Mouse (Mus musculus) megakaryocyte, adult 5-6 weeks (primary cell): ENCODE results near the gene Gm21974. TPM values are rescaled to one million over a fixed set of nuclear protein-coding genes. Genes with fewer than 3 reads are reported as not detected.
"Not testable (repeated sequence)": the region's sequence is repeated elsewhere in the genome, so short reads cannot be mapped to it uniquely, and the experiment has no call there.

Experiments
- ATAC-seq: 2 replicates; pipeline ENCODE4 v1.8.0; 2016; ENCODE audit warnings: mild to moderate bottlenecking, inconsistent platforms; ENCODE audit not compliant: poor library complexity, severe bottlenecking
- total RNA-seq, 2 experiments: library from RNA; stranded (forward) in 1 of 2; stranded (reverse) in 1 of 2; fragments of 153-499, 151-499 nt in 1 of 2; fragments of 221-1000, 200-1000 nt in 1 of 2; gene quantifications; 2 replicates each; pipeline versions ENCODE4 v1.2.3 to v1.2.4; 2015 to 2017

Gene Gm21974
- not detected in 2 replicates for total RNA-seq (2015)
- not detected in 2 replicates for total RNA-seq (2017)

GRCm38 (mm10) chr7:127895442-127895841, at the start of gene Gm21974, which contains the start of gene Vkorc1:
Gm21974 (minus strand) TSS chr7:127895454.
Vkorc1 (minus strand) TSS chr7:127895617.
- peak; percentile 95 for ATAC-seq

- no peak for ATAC-seq
Observed at GRCm38 (mm10) chr7:127944614-127945013, 49.4 kb upstream of the Gm21974 start.

- not testable (repeated sequence) for ATAC-seq
Observed at GRCm38 (mm10) chr7:127942097-127942496, 46.8 kb upstream of the Gm21974 start.

- ATAC-seq, result no peak
Observed at GRCm38 (mm10) chr7:127936216-127936884, 41.1 kb upstream of the Gm21974 start.

GRCm38 (mm10) chr7:127935748-127936159, 40.5 kb upstream of the Gm21974 start:
- ATAC-seq, result peak; percentile 8; the same call in 1 of the 2 replicates

GRCm38 (mm10) chr7:127935028-127935722, 39.9 kb upstream of the Gm21974 start:
- peak; percentile 100 for ATAC-seq

- no peak for ATAC-seq
Observed at GRCm38 (mm10) chr7:127934075-127934474, 38.8 kb upstream of the Gm21974 start.

GRCm38 (mm10) chr7:127932273-127933031, 37.2 kb upstream of the Gm21974 start:
- ATAC-seq, result no peak

- ATAC-seq, result no peak
Observed at GRCm38 (mm10) chr7:127931351-127932135, 36.3 kb upstream of the Gm21974 start.

GRCm38 (mm10) chr7:127930636-127931035, 35.4 kb upstream of the Gm21974 start:
- ATAC-seq, result no peak

GRCm38 (mm10) chr7:127929923-127930322, 34.7 kb upstream of the Gm21974 start, which contains the start of gene Prss8:
Prss8 (minus strand) TSS chr7:127930104.
- no peak for ATAC-seq

- no peak for ATAC-seq
Observed at GRCm38 (mm10) chr7:127928596-127928995, 33.3 kb upstream of the Gm21974 start.

- ATAC-seq, result no peak
Observed at GRCm38 (mm10) chr7:127927726-127928125, 32.5 kb upstream of the Gm21974 start.

GRCm38 (mm10) chr7:127926846-127927245, 31.6 kb upstream of the Gm21974 start:
- no peak for ATAC-seq

- no peak for ATAC-seq
Observed at GRCm38 (mm10) chr7:127926066-127926465, 30.8 kb upstream of the Gm21974 start.

- no peak for ATAC-seq
Observed at GRCm38 (mm10) chr7:127925252-127925651, 30.0 kb upstream of the Gm21974 start.

- ATAC-seq, result no peak
Observed at GRCm38 (mm10) chr7:127923714-127924113, 28.5 kb upstream of the Gm21974 start.

GRCm38 (mm10) chr7:127922451-127923275, 27.4 kb upstream of the Gm21974 start:
- peak; percentile 84 for ATAC-seq

GRCm38 (mm10) chr7:127921516-127921915, 26.3 kb upstream of the Gm21974 start:
- ATAC-seq, result 0 out of 2 replicates have a peak, but pooled peaks have one; percentile 11

- no peak for ATAC-seq
Observed at GRCm38 (mm10) chr7:127919290-127919689, 24.0 kb upstream of the Gm21974 start.
